Mouse (Mus musculus) embryo, embryonic 10 days (tissue): Measurements from ENCODE around the gene Plin4.

Experiments
- DNase-seq: peaks from one replicate; pipeline ENCODE4 v3.0.0-alpha.2; 2015; ENCODE audit warnings: low spot score

Gene Plin4

DNA sequence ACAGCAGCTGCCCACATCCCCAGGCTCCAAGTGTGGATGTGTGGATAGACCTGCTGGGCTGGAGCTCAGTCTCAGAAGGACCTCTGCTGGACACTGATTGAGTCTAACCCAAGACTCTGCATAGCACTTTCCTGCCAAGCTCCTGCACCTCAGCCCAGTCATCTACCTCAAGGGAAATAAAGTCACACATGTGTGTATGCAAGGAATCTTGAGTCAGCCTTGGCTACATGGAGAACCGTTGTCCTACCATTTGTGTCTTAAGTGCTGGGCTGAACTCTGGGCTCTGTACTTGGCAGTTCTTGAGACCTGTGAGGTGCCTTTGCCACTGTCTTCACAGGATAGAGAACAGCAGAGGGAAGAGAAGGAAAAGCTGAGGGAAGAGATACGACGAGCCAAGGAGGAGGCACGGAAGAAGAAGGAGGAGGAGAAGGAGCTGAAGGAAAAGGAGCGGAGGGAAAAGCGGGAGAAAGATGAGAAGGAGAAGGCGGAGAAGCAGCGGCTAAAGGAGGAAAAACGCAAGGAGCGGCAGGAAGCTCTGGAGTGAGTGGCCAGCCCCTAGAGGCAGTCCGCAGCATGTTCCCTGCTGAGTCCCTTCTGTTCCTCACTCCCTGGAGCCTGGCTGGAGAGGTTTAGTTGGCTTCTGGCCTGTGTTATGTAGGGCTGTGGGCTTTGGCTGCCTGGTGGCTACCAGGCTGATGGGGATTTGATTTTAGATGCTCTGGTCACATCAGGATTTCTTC lies 52.1 kb downstream of the Plin4 start:
- DNase-seq = no peak

DNA sequence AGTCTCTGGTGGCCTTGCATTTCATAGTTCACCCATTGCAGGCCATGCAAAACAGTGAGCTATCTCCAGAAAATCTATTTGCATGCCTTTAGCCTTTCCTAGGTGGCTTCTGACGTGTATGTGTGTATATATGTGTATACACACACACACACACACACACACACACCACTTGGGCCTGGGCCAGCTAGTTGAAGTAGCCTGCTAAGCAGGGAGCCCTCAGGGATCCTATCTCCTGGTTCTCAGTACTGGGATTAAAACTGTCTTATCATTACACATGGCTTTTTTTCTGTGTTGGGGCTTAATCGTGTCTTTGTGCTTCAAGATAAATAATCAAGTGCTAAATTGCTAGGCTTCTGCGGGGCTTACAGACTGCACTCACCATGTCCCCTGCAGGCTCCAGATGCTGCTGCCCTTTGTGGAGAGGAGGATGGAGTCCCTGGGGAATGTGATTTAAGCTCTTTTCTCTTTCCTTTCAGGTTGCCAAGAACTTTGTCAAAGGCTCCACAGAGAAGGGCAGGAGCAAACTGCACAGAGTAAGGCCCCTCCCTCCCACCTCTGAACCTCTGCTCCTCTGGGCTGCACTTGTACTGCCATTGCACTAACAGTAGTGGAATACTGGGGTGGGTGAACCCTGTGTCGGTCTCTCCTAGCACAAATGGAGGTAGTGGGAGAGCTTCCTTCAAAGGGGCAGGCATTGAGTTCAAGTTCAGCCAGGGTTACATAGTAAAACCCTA lies 53.5 kb downstream of the Plin4 start:
- DNase-seq = no peak

DNA sequence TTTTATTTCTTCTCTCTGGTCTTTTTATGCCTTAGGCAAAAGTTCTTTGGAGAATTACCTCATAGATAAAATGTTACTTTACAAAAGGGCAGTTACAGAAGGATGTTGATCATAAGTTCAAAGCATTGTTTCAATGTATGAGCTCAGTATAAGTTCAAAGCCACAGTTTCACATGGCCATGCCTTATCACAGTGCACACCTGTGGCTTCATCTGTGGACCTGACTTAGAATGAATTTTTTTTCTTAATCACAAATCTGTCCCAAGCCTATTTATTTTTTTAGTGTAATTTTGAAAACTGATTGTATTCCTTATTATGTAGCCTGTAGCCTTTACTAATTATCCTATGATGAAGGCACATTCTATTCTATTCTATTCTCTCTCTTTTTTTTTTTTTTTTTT lies 54.7 kb downstream of the Plin4 start:
- no peak for DNase-seq

DNA sequence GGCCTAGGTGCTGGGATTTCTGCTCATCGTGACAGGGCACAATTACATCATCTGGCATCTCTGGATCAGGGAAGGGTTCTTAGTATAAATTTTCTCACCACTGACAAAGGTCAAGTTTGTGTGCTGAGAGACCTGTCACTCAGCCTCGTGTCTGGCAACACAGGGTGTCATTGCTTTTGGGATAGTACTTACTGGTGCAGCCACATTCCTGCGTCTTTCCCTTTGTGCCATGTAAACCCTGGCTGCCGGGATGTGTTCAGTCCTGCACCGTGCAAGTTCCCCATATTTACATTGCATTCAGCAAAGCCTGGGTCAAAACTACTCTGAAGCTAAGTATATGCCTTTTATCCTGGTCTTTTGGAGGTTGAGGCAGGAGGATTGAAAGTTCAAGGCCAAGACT lies 58.2 kb downstream of the Plin4 start:
- DNase-seq = no peak
